Mouse (Mus musculus) frontal cortex, adult (tissue): ENCODE measurements around the gene Pbx2.
A peak's percentile ranks its signal among the peaks of the same experiment; 100 is the strongest.

Experiments used
- ATAC-seq: cut with Nextera tagmentation; 2 replicates; pipeline ENCODE4 v1.9.2; 2017; ENCODE audit warnings: mild to moderate bottlenecking, moderate library complexity, mixed read lengths; ENCODE audit not compliant: low TSS enrichment

Pbx2 gene

DNA sequence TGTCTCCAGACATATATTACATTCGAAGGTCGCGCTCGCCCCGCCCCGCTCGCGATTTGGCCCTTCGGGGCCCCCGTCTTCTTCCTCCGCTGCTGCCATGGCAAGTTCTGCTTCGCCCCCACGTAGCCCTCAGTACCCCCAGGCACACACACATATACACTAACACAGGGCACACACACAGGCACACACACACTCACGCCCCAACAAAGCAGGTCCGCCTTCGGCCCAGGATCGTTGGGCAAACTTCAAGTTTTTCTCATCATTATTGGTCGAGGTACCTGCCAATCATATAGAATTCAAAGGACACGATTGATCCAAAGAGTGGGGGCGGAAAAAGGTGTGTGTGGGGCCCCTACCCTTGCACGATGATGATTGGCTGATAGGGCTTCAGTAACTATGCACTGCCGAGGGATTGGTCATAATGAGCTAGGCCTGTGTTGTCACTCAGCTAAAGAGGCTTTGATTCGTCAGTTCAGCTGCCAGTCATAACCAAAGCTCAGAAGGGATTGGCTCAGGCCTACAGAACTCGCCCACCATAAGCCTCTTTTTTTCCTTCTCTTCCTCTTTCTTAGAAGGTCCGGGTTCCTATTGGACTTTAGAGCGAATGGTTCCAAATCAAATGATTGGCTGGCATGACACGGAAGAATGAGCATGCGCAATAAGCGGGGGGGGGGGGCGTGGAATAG is 12.5 kb downstream of the Pbx2 start, which contains the start of gene Rnf5:
Rnf5 (minus strand) TSS at position 316 of the 686 bp plus-strand sequence.
- peak; percentile 85 for ATAC-seq

DNA sequence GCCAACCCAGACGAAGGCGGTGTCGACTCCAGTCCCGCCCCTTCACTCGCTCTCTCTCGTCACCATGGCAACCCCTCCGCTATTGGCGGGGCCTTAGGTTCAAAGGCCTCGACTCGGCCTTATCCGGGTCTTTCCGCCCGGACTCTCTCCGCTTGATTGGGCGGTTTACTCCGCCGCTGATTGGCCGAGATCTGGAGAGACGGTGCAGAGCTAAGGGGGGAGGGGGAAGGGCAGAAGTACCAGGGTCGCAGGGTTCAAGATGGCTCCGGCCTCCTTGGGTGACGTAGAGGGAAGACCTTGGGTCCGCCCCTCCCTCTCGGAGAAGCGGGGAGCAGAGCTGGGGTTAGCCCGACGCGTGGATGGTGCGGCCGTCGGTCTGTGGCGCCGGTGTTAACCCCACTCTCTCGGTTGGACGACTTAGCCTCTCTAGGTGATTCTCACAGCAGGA is 13.0 kb downstream of the Pbx2 start, which contains the start of gene Agpat1:
Agpat1 (plus strand) TSS at position 202 of the 448 bp plus-strand sequence.
- peak; percentile 72 for ATAC-seq

DNA sequence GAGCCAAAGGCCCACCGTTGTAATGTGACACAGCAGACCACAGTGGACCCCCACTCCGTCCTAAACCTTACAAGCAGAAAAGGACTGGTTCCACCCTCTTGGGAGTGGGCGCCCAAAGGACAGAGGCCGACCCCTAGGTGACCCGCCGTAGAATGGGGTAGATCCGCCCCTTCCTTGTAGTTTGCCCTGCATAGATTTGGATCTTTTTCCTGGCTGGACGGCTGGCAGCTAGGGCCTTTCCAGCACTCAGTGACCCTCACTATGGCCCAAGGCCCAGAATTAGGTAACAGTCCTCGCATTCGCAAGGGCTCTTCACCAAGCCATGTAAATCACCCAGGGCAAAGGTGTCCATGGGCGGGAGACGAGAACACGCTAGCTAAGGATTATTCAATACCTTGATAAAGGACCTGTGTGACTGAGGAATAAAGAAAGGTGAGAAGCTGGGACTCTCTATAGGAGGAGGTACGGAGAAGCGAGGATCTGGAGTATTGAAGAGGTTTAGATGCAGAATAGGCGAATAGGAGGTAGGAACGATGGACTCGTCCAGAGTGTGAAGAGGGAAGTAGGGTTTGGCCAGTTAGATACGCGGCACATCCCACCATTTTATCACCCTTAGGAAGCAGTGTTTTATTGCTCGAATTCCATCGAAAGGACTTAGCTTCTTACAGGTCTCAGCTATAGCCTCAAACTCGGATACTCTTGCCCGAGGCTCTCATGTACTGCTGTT is 13.6 kb downstream of the Pbx2 start:
- ATAC-seq: no peak

DNA sequence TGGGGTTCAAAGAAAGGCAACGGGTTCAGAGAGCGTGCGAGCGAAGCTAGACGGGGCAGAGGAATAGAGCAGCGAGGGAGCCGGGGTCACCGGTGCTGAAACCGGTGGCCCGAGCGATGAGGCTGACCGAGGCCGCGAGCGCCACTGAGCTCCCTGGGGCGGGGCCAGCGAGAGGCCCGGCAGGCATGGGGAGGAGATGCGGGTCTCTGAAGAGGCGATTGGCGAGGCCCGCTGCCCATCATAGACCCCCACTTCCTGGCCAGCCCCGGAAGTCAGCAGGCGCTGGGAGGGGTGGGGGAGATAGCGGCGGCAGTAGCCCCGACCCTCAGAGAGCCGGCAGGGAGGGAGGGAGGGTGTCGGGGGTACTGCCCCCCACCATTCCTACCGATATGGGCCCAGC is 14.5 kb downstream of the Pbx2 start:
- peak; percentile 60 for ATAC-seq

DNA sequence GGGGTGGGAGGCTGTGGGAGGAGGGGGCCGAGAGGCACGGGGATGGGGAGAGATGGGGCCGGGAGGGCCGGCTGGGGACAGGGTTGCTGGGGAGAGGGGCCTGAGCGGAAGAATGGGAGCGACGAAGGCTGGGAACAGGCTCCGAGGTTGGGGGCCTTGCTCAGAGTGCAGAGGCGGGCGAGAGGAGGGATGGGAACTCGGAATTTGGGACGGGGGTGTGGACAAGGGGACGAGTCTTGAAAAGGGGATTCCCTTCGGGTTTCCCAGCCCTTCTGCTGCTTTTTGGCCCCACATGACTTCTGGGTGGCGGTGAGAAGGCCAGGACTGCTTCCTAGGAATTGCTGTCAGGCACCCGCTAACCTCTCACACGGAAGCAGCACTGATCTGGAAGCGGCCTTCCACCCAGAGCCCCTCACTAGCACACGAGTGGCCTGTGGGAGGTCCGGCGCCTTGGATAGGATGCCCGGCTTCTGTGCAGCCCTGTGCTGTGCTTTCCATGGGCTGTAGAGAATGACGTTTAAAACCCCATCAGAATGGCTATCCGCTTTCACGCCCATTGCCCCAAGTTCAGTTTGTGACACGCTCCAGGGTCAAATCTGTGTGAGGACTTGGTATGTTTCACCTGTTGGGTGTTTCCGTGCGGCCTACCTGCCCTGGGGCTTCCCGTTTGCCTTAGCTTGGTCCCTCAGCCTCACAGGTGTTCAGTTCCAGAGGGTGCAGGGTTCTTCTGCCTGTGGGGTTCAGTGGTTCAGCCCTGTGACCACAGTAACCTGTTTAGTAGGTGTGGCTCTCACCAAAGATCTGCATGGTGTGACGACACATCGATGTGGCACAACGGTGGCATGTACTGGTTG is 15.3 kb downstream of the Pbx2 start:
- ATAC-seq: no peak

DNA sequence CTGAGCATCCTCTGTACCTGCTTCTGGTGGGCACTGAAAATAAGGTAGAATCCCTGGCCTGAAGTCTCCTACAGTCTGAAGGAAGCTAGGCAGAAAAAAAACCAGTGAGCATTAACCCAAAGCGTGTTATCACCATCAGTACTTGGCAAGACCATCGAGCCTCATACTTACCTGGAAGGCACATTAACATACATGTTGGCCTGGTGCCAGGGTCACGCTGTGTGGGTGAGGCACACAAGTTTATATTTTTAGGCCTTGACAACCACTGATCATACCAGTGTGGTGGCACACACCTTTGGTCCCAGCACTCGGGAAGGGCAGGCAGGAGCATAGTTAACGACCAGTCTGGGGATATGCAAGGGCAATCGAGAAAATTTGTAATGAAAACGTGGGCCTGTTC is 16.9 kb downstream of the Pbx2 start:
- ATAC-seq: no peak

DNA sequence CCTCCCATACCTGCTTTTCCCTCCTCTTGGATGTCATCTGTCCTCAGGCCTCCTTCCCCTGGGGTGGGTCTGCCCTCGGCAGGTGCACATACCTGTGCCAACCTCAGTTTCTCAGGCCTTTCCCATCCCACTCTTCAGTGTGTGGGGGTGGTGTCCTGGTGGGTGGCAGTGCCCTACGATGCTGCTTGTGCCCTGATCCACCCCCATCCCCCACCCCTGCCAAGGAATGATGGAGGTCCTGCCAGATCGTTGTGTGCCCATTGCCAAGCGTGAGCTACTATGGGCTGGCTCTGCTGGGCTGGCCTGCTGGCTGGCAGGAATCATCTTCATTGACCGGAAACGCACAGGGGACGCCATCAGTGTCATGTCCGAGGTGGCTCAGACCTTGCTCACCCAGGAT is 20.0 kb downstream of the Pbx2 start:
- ATAC-seq: no peak

DNA sequence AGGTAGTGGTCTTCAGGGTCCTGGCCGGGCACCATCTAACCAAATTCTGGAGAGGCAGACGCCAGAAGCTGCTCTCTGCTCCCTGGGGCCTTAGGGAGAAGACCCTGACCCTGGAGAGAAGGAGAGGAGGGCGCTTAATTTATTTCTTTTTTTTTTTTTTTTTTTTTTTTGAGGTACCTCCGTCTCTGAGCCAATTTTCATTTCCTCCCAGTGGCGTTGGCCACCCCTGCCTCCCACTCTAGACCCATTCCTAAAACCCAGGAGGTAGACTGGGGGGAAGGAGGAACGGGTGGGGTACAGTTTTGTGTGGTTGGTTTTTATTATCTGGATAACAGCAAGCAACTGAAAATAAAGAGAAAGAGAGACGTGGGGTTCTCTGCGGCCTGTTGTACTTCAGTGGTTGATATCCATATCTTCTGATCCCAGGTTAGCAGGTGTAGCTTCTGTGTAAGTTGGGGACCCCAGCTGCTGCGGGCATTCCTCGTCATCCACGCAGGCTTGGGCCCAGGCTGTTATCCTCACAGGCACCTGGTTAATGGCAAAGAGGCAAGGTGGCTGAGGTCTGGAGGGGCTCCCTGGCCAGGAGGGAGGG is 22.1 kb downstream of the Pbx2 start:
- ATAC-seq: no peak

DNA sequence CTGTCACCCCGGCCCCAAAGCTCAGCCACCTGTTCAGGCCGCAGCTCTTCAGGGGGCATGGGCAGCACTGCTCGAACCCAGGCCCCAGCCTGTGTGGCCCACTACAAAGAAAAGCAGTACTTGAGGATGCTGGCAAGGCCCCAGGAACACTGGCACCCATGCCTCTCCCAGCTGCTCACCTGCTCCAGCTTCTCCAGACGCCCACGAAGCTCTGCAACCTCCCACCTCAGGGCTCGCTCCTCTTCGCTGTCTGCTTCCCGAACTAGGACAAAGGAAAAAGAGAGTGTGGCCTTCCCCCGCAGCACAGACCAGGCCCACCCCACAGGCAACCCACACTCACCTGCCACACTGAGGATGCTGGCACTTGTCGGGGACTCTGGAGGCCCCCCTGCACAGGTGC is 22.8 kb downstream of the Pbx2 start:
- 0 out of 2 replicates have a peak, but pooled peaks have one; percentile 11 for ATAC-seq

DNA sequence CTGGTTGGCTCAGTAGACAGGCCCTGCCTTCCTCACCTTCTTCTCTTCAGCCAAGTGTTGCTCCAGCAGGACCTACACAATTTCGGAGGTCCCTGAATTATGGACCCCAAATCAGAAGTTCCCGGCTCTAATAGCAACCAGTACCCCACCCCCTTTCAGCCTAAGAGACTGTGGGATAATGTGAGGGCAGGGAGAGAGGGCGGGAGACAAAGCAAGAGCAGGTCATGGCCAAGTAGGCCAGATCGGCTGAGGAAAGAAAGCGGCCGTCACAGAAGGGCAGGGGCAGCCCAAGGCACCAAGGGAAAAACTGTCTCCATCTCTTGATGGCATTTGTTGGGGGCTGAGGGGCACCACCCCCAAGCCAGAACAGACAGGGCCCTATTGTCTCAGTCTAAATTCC is 24.8 kb downstream of the Pbx2 start, which contains the start of gene Egfl8:
Egfl8 (minus strand) TSS at position 101 of the 400 bp plus-strand sequence.
- ATAC-seq: no peak

DNA sequence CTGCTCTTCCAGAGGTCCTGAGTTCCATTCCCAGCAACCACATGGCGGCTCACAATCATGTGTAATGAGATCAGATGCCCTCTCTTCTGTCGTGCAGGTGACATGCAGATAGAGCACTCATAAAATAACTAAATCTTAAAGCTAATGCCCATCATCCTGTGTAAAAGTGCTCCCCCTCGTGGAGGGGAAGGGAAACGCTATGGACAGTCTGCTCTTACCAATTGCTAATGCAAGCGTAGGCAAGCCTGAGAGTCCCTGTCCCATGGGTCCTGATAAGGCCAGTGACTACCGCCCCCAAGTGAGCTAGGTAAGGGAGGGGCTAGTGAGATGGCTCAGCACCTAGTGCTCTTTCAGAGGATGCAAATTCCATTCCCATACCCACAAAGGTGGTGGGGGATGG is 27.9 kb downstream of the Pbx2 start:
- ATAC-seq: peak; percentile 33; the same call in 1 of the 2 replicates

DNA sequence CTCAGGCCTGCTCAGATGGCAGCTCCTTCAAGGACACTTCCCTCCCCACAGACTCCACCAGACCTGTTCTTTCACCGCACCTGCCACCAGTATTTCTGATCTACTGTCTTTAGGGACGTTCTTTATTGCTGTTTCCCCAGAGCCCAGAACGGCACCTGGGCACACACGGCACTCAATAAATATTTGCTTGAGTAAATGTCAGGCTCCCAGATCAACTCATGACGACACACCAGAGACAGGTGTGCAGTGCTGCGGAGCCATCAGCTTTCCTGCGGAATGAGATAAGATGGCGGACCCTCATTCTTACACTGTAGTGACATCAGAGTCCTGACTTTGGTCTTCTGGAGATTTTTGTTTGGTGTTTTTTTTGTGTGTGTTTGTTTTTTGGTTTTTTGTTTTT is 29.9 kb downstream of the Pbx2 start:
- no peak for ATAC-seq

DNA sequence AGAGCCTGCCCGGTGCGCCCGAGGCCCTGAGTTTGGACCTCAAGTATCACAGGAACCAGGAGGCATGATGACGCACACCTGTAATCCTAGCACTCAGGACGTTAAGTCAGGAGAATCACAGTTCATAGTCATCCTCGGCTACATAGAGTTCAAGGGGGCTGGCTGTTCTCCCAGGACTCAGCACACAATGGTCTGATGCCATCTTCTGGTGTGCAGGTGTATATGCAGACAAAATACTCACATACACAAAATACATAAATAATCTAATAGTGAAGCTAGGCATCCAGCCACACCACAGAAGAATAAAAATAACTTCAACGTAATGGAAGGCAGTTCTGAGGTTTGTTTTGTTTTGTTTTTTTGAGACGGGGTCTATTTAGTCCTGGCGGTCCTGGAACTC is 32.1 kb downstream of the Pbx2 start:
- no peak for ATAC-seq

DNA sequence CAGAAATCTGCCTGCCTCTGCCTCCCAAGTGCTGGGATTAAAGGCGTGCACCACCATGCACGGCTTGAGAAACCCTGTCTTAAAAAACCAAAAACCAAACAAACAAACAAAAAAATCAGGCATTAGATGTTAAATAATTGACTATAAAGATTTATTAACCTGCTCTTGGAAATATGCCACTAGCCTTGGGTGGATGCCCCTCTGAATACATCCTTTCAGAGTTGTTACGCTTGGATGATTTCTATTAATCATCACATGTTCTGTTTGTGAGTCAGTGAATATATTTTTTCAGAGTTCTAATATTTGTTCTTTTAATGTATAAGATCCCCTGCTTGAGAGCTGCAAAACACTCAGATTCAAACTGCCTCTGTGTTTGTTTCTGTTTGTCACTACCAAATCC is 33.9 kb downstream of the Pbx2 start:
- ATAC-seq: no peak

DNA sequence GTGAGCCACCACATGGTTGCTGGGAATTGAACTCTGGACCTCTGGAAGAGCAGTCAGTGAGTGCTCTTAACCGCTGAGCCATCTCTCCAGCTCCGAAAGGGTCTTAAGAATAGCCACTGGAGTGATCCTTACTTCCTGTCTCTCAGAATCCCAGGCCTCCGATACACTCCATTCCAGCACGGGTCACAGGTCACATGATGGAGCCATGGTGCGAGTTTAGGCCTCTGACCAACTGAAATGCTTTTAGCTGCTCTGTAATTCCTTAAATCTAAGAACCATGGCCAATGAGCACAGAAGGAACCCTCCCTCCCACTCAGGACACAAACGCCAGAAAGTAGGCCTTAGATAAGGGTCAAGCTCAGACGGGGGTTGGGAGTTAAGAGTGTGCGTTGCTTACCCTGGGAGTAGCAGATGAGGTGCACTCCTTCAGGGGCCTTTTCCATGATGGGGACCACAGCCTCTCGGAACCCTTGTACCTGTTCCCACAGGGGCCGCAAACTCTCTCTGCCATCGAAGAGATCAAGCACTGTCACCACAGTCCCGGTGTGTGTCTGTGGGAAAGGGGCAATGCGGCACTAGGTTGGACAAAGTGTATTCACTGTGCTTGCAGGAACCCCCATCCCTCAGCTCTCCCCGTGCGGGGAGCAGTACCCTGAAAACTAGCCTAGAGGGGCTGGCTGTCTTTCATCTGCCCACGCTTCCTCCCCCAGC is 35.2 kb downstream of the Pbx2 start:
- no peak for ATAC-seq

DNA sequence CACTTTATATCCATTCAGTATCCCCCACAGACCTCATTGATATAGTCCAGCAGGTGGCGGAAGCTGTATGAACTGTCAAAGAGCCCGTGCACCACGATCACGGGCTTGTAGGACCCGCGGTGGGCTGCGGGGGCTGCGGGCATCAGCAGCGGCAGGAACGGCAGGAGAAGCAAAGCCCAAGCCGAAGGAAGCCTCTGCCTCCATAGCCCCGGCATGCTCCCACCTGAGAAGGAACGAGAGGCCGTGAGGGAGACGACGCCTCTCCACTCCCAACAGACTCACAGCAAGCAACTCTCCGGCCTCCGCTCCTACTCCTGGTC is 35.7 kb downstream of the Pbx2 start:
- ATAC-seq: peak; percentile 14; the same call in 1 of the 2 replicates

DNA sequence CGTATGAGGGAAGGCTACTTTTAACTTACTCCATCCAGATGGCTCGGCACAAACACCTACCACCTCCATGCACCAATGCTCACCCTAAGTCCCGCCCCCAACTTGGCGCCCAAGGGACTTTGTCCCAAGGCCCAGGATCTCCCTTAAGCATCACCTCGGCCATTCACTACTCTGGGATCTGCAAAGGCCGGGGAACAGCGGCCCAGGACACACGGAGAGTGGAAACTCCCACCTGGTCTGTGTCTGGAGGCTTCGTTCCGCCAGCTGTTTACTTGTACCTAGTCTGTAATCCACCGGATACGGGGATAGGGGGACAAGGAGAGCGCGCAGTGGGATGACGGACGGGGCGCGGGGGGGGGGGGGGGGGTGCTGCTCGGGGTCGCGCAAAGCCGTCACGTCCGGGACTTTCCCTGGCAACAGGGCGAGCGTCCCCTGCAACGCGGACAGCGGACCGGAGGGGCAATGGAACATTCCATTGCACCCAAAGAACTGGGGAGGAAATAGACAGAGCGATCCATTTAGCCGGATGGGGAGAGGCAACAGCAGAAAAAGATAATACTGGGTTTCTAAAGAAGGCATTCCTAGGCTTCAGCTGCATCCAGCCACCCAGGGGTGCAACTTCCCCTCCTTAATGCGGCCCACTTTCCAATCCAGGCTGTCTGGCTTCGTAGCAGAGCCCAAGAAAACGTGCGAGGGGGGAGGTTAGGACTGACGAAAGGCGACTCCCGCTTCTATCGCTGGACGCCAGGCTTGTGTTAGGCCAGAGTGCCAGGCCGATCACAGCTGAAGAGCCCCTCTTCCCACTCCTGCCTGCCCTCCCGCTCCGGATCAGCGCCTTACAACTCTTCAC is 36.3 kb downstream of the Pbx2 start:
- peak; percentile 38 for ATAC-seq

DNA sequence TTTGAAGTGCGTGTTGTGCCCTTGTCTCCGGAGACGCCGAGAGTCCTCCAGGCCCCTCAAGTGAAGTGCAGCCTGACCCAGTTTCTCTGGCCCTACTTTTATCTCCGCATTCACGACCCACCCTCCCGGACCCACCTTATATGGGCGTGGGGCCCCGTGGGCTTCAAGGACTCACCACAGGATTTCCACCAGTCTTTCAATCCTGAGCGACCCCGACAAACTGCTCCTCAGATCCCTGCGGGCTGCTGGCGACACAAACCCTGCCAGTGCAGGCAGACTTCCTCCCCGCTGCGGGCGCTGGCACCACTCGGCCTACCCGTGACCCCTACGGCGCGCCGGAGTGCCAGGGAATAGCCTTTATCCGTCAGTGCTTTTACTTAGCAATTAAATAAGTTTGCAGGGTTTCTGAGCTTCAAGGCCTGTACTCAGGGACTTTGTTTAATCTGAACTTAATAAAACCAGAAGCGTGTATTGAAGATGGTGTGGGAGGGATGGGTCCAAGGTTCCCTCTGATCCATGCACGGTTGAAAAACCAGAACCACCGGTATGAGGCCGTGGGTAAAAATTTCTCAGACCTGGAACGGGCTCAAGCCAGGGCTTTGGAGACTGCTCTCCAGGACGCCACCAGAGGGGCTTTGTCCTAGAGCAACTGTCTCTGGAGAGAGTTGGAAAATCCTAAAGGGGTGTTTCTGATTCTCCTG is 37.0 kb downstream of the Pbx2 start, which contains the start of gene Ppt2:
Ppt2 (minus strand) TSS at position 568 of the 701 bp plus-strand sequence.
- no peak for ATAC-seq

DNA sequence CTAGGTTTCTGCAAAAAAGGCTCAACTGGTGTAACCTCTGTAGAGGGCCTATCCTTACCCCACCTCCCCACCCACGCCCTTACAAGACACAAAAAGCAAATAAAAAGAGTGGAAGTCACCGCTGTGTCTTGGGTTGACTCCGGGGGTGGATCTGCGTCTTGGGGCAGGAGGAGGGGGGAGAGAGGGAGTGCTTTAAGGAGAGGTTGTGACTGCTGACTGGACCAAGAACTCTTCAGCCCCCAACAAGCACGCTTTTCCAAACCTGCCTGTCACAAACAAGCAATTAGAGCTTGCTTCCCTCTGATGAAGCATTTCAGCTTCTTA is 37.5 kb downstream of the Pbx2 start:
- ATAC-seq: no peak
